Mouse (Mus musculus): ENCODE results near the gene Rpgrip1l.

Rpgrip1l gene

GRCm38 (mm10) chr8:91269374-91269958 is 43.6 kb downstream of the Rpgrip1l start:
- DNase-seq: no peak

- DNase-seq: no peak
Measured at GRCm38 (mm10) chr8:91264564-91264963, 48.5 kb downstream of the Rpgrip1l start.

- DNase-seq: no peak
Measured at GRCm38 (mm10) chr8:91263939-91264338, 49.1 kb downstream of the Rpgrip1l start.

- no peak for DNase-seq
Measured at GRCm38 (mm10) chr8:91261598-91261997, 51.5 kb downstream of the Rpgrip1l start.

- no peak for DNase-seq
Measured at GRCm38 (mm10) chr8:91250966-91251365, 62.1 kb downstream of the Rpgrip1l start.

GRCm38 (mm10) chr8:91249758-91250466 is 63.1 kb downstream of the Rpgrip1l start:
- no peak for DNase-seq

GRCm38 (mm10) chr8:91245821-91246454 is 67.1 kb downstream of the Rpgrip1l start:
- peak; percentile 37 for DNase-seq

- DNase-seq: no peak
Measured at GRCm38 (mm10) chr8:91242721-91243120, 70.3 kb downstream of the Rpgrip1l start.

DNA sequence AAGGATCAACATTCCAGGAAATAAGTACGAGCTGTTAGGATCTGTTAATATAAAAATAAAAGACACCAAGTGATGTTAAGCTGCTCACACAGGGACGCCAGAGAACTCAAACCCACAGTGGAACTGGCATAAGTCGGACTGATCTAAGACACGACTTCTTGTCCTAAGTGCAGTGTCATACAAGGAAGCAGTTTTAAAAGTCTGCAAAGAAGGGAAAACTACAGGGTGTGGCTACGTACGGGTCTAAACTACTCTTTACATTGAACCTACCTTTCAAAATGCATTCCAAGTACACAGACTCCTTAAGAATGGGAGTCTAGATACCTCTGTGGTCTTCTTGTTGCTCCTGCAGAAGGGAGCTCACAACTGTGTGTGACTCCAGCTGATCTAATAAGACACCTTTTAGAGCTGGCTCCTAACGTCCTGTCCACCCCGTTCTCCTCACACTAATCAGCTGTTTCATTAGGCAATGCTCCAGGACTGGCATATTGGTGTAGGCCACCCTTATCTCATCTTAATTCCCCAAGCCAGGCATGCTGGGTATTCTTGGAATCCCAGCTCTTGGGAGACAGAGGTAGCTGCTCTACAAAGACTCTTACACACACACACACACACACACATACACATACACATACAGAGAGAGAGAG is 71.1 kb downstream of the Rpgrip1l start:
- DNase-seq: peak; percentile 9

GRCm38 (mm10) chr8:91241371-91241770 is 71.7 kb downstream of the Rpgrip1l start:
- no peak for DNase-seq

DNA sequence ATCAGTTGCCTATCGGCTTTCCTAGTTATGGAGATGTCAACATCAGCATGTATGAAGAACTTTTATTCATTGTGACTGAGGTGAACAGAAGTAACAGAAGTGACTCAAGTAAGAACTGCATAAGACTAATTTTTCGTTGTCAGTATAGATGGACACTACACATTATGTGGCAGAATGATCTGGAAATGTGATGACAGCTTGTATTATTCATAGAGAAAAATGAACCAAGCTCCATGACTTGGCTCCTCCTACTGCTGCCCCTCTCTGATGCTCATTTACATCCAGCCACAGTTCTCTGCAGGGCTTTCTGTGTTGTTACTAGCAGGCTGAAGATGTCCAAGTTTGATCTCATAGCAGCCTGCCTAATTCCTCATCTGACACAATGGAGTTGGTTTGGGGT is 75.9 kb downstream of the Rpgrip1l start:
- no peak for DNase-seq

DNA sequence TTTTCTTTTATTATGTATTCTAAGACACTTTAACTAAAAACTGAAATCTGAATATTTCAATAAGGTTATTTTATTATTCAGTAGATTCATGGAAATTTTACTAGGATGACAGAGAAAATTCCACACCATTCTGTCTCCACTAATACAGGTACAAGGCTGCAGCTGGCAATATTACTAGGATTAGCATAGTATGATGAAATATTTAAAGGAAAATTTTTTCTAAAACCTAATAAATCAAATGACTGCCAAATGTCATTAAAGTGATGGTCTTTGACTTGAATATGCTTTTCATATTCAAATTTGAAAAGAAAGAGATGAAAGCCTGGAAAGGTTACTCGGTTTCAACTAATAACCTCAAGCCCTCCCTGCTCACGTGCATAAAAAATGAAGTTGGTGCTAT is 79.0 kb downstream of the Rpgrip1l start:
- DNase-seq: no peak

GRCm38 (mm10) chr8:91227421-91227841 is 85.6 kb downstream of the Rpgrip1l start:
- no peak for DNase-seq

DNA sequence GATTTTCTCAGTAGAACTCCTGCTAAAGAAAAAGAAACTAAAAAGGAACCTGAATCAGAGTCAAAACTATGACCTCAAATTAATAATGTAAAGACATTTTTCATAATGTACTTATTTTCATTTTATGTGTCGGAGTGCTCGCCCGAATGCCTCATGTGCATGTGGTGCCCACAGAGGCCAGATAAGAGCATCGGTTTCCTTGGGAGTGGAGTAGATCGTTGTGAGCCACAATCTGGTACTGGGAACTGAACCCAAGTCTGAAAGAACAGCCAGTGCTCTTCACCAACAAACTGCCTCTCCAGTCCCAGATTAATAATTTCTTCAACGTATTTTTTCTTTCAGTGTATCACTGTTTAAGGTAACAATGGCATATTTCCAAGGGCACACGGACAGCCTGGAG is 88.8 kb downstream of the Rpgrip1l start:
- DNase-seq: no peak

DNA sequence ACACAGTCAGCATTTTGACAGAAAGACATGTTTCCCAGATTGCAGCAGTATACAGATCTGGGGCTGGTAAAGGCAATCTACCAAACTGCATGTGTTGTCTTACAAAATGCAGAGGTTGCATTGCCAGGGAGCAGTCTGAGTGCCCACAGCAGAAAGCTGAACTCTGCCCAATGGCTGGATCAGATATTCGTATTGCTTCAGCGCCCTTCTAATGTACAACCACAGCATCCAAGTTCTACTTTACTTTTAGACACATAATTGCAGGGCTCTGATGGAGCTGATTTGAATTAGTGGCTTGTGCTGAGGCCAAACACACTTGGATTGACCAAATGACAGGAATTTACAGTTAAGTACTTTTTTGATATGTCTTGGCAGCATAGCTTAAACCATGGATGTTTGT is 91.2 kb downstream of the Rpgrip1l start:
- no peak for DNase-seq

DNA sequence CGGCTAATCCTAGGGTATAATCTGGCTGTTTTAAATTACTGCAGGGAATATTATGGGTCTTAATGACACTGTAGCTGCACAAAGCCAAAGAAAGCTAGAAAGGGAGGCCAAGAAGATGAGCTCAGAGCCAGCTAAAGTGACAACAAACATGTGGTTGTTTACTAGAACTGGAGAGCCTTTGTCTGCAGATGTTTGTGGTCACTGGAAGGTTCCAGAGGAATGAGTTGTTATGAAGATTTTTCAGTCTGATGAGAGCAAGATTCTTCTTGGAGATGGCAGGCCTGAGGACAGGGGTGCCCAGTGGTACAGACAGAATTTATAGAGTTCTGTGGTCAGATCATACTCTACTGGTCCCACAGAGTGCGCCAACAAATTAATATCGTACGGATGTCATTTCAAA is 94.8 kb downstream of the Rpgrip1l start:
- DNase-seq: no peak

GRCm38 (mm10) chr8:91217062-91217905 is 95.8 kb downstream of the Rpgrip1l start:
- no peak for DNase-seq

GRCm38 (mm10) chr8:91214287-91214686 is 98.8 kb downstream of the Rpgrip1l start:
- no peak for DNase-seq

GRCm38 (mm10) chr8:91212948-91213347 is 100.1 kb downstream of the Rpgrip1l start:
- DNase-seq: no peak

DNA sequence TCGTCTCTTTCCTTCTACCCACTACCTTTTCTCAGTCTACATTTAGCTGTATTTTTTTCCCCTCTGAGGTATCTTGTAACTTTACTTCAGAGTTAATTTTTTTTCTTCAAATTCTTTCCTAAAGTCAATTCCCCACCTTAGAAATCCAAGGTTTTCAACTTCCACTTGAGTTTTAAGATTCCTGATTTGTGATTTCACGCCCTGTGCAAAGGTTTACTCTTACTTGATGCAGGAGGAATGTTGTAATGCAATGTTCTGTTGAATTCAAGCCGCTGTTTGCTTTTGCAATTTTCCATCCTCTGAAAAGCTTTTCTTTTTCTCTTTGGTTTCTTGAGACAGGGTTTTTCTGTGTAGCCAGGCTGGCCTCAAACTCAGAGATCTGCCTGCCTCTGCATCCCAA is 103.4 kb downstream of the Rpgrip1l start:
- DNase-seq: no peak

DNA sequence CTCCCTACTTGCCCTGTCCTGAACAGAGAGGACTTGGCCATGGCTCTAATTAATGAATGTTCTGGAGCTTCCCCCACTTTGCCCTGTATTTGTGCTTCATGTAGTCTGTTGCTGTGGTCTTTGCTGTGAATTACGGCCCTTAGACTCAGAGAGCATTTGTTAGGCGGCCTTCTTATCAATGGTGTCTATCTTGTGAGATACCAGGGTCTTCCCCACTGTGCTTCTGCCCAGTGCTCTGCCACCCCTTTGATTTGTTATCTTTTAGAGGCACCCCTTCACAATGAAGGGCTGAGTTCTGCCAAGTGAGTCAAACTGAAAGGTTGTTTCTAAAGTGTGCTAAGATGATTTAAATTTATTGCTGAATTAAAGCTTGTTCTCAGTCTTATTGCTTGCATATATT is 105.4 kb downstream of the Rpgrip1l start:
- DNase-seq: no peak

DNA sequence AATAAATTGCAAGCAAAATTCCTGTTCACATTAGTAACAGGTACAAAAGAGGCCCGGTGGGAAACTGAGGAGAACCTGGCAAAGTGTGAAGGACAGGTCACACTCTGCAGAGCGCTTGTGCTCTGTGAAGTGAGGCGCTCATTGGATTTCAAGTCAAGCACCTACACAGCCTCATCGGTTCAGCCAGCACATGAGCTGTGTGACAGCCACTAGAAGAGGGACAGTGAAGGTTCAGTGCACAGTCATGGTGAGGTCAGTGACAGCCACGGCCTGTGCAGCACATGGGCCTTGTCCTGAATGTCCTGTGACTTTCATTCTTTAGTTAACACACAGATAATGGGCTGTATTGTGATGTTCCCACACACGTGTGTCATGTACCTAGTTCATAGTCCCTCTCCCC is 107.2 kb downstream of the Rpgrip1l start:
- DNase-seq: no peak

DNA sequence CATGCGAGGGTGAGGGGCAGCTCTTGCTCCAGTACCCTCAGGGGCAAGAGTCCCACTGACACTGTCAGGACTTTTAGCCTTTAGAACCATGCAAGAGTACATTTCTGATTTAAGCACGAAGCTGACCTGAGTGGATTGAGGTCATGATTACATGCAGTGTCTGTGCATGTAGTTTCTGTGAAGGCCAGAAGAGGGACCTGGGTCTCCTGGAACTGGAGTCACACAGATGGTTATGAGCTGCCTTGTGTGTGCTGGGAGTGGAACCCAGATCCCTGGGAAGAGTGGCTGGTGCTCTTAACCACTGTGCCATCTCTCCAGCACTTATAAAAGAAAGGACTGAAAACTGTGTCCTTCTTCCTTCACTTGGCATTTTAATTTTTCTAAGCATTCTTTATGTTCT is 111.9 kb downstream of the Rpgrip1l start:
- no peak for DNase-seq

Data from lung, postnatal 14 days (tissue).